ENCODE assay signal across 18 mouse cellular contexts in genomic region chr11:102039487-102040137, GRCm38 (mm10). TPM values are rescaled to one million over a fixed set of nuclear protein-coding genes. Genes with fewer than 3 reads are reported as not detected.
DNase-seq lines count a peak whose midpoint lies in the region; ATAC-seq lines count a peak whose summit lies in the region.
"Had no signal": no experiment of that assay in that cellular context is flagged by ENCODE, and none has a peak within 500 bp of the region (broad histone marks: within the 10 kb centered on the region; RNA-seq: fewer than 3 reads in every experiment).

No protein-coding gene starts in this region.

- H3K9ac ChIP-seq in hindbrain, embryonic 12.5 days = no peak overlapping the region
- H3K9ac ChIP-seq in hindbrain, embryonic 13.5 days = no peak overlapping the region
- H3K9ac ChIP-seq in liver, embryonic 16.5 days (ENCODE audit: low read depth, low read length) = no peak overlapping the region
- H3K9ac ChIP-seq in liver, embryonic 11.5 days (ENCODE audit: low read depth, low read length) = no peak overlapping the region
- H3K9ac ChIP-seq in neural tube, embryonic 15.5 days (replicated peaks) = no peak overlapping the region
- H3K9ac ChIP-seq: forebrain, embryonic 12.5 days; limb, embryonic 12.5 days had no signal

- DNase-seq in embryo, embryonic 10.5 days (ENCODE audit: low spot score) = peak; percentile 4
- no peak for DNase-seq in embryo, embryonic 11 days
- no peak for DNase-seq in liver, embryonic 11.5 days (ENCODE audit: low spot score)
- no peak for DNase-seq in left cerebral cortex, adult 18-20 months (ENCODE audit: low spot score in 2 of 2)

- H3K36me3 ChIP-seq in hindbrain, embryonic 12.5 days = no peaks in the 10 kb centered on the region
- H3K36me3 ChIP-seq in hindbrain, embryonic 13.5 days = no peaks in the 10 kb centered on the region
- no peaks in the 10 kb centered on the region for H3K36me3 ChIP-seq in liver, embryonic 16.5 days (ENCODE audit: control insufficient read depth, insufficient read depth)
- no peaks in the 10 kb centered on the region for H3K36me3 ChIP-seq in liver, embryonic 11.5 days (ENCODE audit: control insufficient read depth, insufficient read depth, low read length)
- no peaks in the 10 kb centered on the region for H3K36me3 ChIP-seq in neural tube, embryonic 15.5 days
- H3K36me3 ChIP-seq: forebrain, embryonic 12.5 days; limb, embryonic 12.5 days had no signal

- H3K4me1 ChIP-seq in hindbrain, embryonic 12.5 days = peaks cover 3% of the 10 kb centered on the region; the same call in 1 of the 2 replicates
- H3K4me1 ChIP-seq in hindbrain, embryonic 13.5 days (replicated peaks) = peaks cover 5% of the 10 kb centered on the region; the same call in 1 of the 2 replicates
- H3K4me1 ChIP-seq in liver, embryonic 16.5 days (ENCODE audit: control insufficient read depth, low read depth, low read length) = no peaks in the 10 kb centered on the region; the same call in 1 of the 2 replicates
- no peaks in the 10 kb centered on the region for H3K4me1 ChIP-seq in liver, embryonic 11.5 days (replicated peaks; ENCODE audit: control insufficient read depth, insufficient read depth, low read length)
- H3K4me1 ChIP-seq in neural tube, embryonic 15.5 days = peaks cover 3% of the 10 kb centered on the region; the same call in 1 of the 2 replicates
- H3K4me1 ChIP-seq: forebrain, embryonic 12.5 days; limb, embryonic 12.5 days had no signal

- 0 out of 2 replicates have a peak, but pooled peaks have one; percentile 11 for ATAC-seq in hindbrain, embryonic 12.5 days (ENCODE audit: low FRiP score)
- ATAC-seq in hindbrain, embryonic 13.5 days (ENCODE audit: low FRiP score) = no peak
- peak; percentile 71 for ATAC-seq in liver, embryonic 16.5 days (ENCODE audit: low read depth)
- ATAC-seq in liver, embryonic 11.5 days (replicated peaks; ENCODE audit: low FRiP score) = no peak
- ATAC-seq in neural tube, embryonic 15.5 days (ENCODE audit: low FRiP score) = no peak
- ATAC-seq: inflammation-experienced regulatory T-cells, adult 6 months had no signal

- H3K4me2 ChIP-seq in hindbrain, embryonic 12.5 days (replicated peaks) = no peak overlapping the region
- H3K4me2 ChIP-seq in hindbrain, embryonic 13.5 days = no peak overlapping the region
- no peak overlapping the region for H3K4me2 ChIP-seq in liver, embryonic 16.5 days (ENCODE audit: low read depth, low read length)
- no peak overlapping the region for H3K4me2 ChIP-seq in liver, embryonic 11.5 days
- H3K4me2 ChIP-seq in neural tube, embryonic 15.5 days = peak overlapping the region; percentile 22; the same call in 1 of the 2 replicates
- H3K4me2 ChIP-seq: forebrain, embryonic 12.5 days; limb, embryonic 12.5 days had no signal

- H3K4me3 ChIP-seq in hindbrain, embryonic 12.5 days = no peak overlapping the region
- no peak overlapping the region for H3K4me3 ChIP-seq in hindbrain, embryonic 13.5 days
- H3K4me3 ChIP-seq in liver, embryonic 16.5 days (ENCODE audit: low read depth, low read length) = no peak overlapping the region
- no peak overlapping the region for H3K4me3 ChIP-seq in liver, embryonic 11.5 days (ENCODE audit: low read depth, low read length)
- no peak overlapping the region for H3K4me3 ChIP-seq in neural tube, embryonic 15.5 days (replicated peaks)
- H3K4me3 ChIP-seq: forebrain, embryonic 12.5 days; limb, embryonic 12.5 days; megakaryocyte, embryonic 14.5 days had no signal

- H3K27ac ChIP-seq in hindbrain, embryonic 12.5 days = no peak overlapping the region
- H3K27ac ChIP-seq in hindbrain, embryonic 13.5 days = no peak overlapping the region
- no peak overlapping the region for H3K27ac ChIP-seq in liver, embryonic 16.5 days (ENCODE audit: low read length)
- H3K27ac ChIP-seq in liver, embryonic 11.5 days (ENCODE audit: low read depth, low read length) = no peak overlapping the region
- H3K27ac ChIP-seq in neural tube, embryonic 15.5 days (replicated peaks) = no peak overlapping the region
- H3K27ac ChIP-seq: forebrain, embryonic 12.5 days; limb, embryonic 12.5 days had no signal

- 0 out of 2 replicates have a peak, but pooled peaks cover under 1% of the 10 kb centered on the region for H3K9me3 ChIP-seq in hindbrain, embryonic 12.5 days (replicated peaks)
- H3K9me3 ChIP-seq in hindbrain, embryonic 13.5 days = no peaks in the 10 kb centered on the region
- no peaks in the 10 kb centered on the region for H3K9me3 ChIP-seq in liver, embryonic 16.5 days (replicated peaks; ENCODE audit: control insufficient read depth, low read length)
- H3K9me3 ChIP-seq in liver, embryonic 11.5 days (ENCODE audit: control insufficient read depth, low read length) = no peaks in the 10 kb centered on the region
- H3K9me3 ChIP-seq in neural tube, embryonic 15.5 days (replicated peaks) = no peaks in the 10 kb centered on the region

- WGBS in hindbrain, embryonic 12.5 days = 58% methylated on average over 13 of the region's 13 CpGs
- 50% methylated on average over 13 of the region's 13 CpGs for WGBS in hindbrain, embryonic 13.5 days
- 59% methylated on average over 13 of the region's 13 CpGs for WGBS in liver, embryonic 16.5 days (ENCODE audit: insufficient replicate concordance)
- WGBS in liver, embryonic 11.5 days = 69% methylated on average over 13 of the region's 13 CpGs
- WGBS in neural tube, embryonic 15.5 days = 48% methylated on average over 13 of the region's 13 CpGs

- H3K27me3 ChIP-seq in hindbrain, embryonic 12.5 days = no peaks in the 10 kb centered on the region
- 0 out of 2 replicates have a peak, but pooled peaks cover 4% of the 10 kb centered on the region for H3K27me3 ChIP-seq in hindbrain, embryonic 13.5 days
- no peaks in the 10 kb centered on the region for H3K27me3 ChIP-seq in liver, embryonic 16.5 days (ENCODE audit: control insufficient read depth, insufficient read depth, low read depth, low read length)
- no peaks in the 10 kb centered on the region for H3K27me3 ChIP-seq in liver, embryonic 11.5 days (replicated peaks; ENCODE audit: control insufficient read depth, insufficient read depth, low read length)
- H3K27me3 ChIP-seq in neural tube, embryonic 15.5 days (replicated peaks) = no peaks in the 10 kb centered on the region; the same call in 1 of the 2 replicates
- H3K27me3 ChIP-seq: limb, embryonic 12.5 days had no signal

RNA-seq across cellular contexts. Expression of gene Cd300lg, which starts 1.7 kb away (rescaled TPM):
- polyA plus RNA-seq in hindbrain, embryonic 12.5 days (2016; fragmentation: Nextera tagmentation; extraction: Ambion mirVana) = 0.12 and 0.43 TPM in 2 replicates
- 0.38 and 0.53 TPM in 2 replicates for polyA plus RNA-seq in hindbrain, embryonic 13.5 days (2015; fragmentation: Nextera tagmentation; extraction: Ambion mirVana)
- 0.68 and 0.87 TPM in 2 replicates for polyA plus RNA-seq in liver, embryonic 16.5 days (2015; fragmentation: Nextera tagmentation; extraction: Ambion mirVana)
- 0.27 and 0.66 TPM in 2 replicates for polyA plus RNA-seq in liver, embryonic 11.5 days (2014; fragmentation: Nextera tagmentation; extraction: Ambion mirVana)
- 0.64 and 0.88 TPM in 2 replicates for polyA plus RNA-seq in neural tube, embryonic 15.5 days (2015; fragmentation: Nextera tagmentation; extraction: Ambion mirVana)
- under 1 TPM in 1 of 2 experiments, not detected in 1; 0.19 TPM for total RNA-seq in left cerebral cortex, adult 18-20 months (2021)
- total RNA-seq: ES-E14 had no signal

RNA-seq across cellular contexts. Expression of gene Mpp3, which starts 11.4 kb away (rescaled TPM):
- 35.6 and 36.2 TPM in 2 replicates for polyA plus RNA-seq in hindbrain, embryonic 12.5 days (2016; fragmentation: Nextera tagmentation; extraction: Ambion mirVana)
- polyA plus RNA-seq in hindbrain, embryonic 13.5 days (2015; fragmentation: Nextera tagmentation; extraction: Ambion mirVana) = 43.5 and 45.9 TPM in 2 replicates
- 0.28 and 0.76 TPM in 2 replicates for polyA plus RNA-seq in liver, embryonic 16.5 days (2015; fragmentation: Nextera tagmentation; extraction: Ambion mirVana)
- 2.6 and 3.2 TPM in 2 replicates for polyA plus RNA-seq in liver, embryonic 11.5 days (2014; fragmentation: Nextera tagmentation; extraction: Ambion mirVana)
- polyA plus RNA-seq in neural tube, embryonic 15.5 days (2015; fragmentation: Nextera tagmentation; extraction: Ambion mirVana) = 49.6 and 56.6 TPM in 2 replicates
- total RNA-seq in left cerebral cortex, adult 18-20 months (2021) = 10 to 100 TPM; 77.6 to 89.6 TPM

RNA-seq across cellular contexts. Expression of gene Mpp2, which starts 48.7 kb away (rescaled TPM):
- 22.0 and 24.1 TPM in 2 replicates for polyA plus RNA-seq in hindbrain, embryonic 12.5 days (2016; fragmentation: Nextera tagmentation; extraction: Ambion mirVana)
- 24.1 and 24.9 TPM in 2 replicates for polyA plus RNA-seq in hindbrain, embryonic 13.5 days (2015; fragmentation: Nextera tagmentation; extraction: Ambion mirVana)
- 9.2 and 11.1 TPM in 2 replicates for polyA plus RNA-seq in liver, embryonic 16.5 days (2015; fragmentation: Nextera tagmentation; extraction: Ambion mirVana)
- polyA plus RNA-seq in liver, embryonic 11.5 days (2014; fragmentation: Nextera tagmentation; extraction: Ambion mirVana) = 12.1 and 12.8 TPM in 2 replicates
- polyA plus RNA-seq in neural tube, embryonic 15.5 days (2015; fragmentation: Nextera tagmentation; extraction: Ambion mirVana) = 30.4 and 31.8 TPM in 2 replicates
- total RNA-seq in left cerebral cortex, adult 18-20 months (2021) = 100 to 1,000 TPM; 128 to 158 TPM

RNA-seq across cellular contexts. Expression of gene Dusp3, which starts 52.8 kb away (rescaled TPM):
- 11.4 and 12.9 TPM in 2 replicates for polyA plus RNA-seq in hindbrain, embryonic 12.5 days (2016; fragmentation: Nextera tagmentation; extraction: Ambion mirVana)
- polyA plus RNA-seq in hindbrain, embryonic 13.5 days (2015; fragmentation: Nextera tagmentation; extraction: Ambion mirVana) = 15.4 and 16.0 TPM in 2 replicates
- polyA plus RNA-seq in liver, embryonic 16.5 days (2015; fragmentation: Nextera tagmentation; extraction: Ambion mirVana) = 8.1 and 8.9 TPM in 2 replicates
- 20.5 and 21.2 TPM in 2 replicates for polyA plus RNA-seq in liver, embryonic 11.5 days (2014; fragmentation: Nextera tagmentation; extraction: Ambion mirVana)
- 26.4 and 28.9 TPM in 2 replicates for polyA plus RNA-seq in neural tube, embryonic 15.5 days (2015; fragmentation: Nextera tagmentation; extraction: Ambion mirVana)
- 100 to 1,000 TPM; 195 to 205 TPM for total RNA-seq in left cerebral cortex, adult 18-20 months (2021)

RNA-seq across cellular contexts. Expression of gene Cfap97d1, which starts 55.5 kb away (rescaled TPM):
- not detected in 2 replicates for polyA plus RNA-seq in hindbrain, embryonic 12.5 days (2016; fragmentation: Nextera tagmentation; extraction: Ambion mirVana)
- polyA plus RNA-seq in hindbrain, embryonic 13.5 days (2015; fragmentation: Nextera tagmentation; extraction: Ambion mirVana) = not detected in 2 replicates
- polyA plus RNA-seq in liver, embryonic 16.5 days (2015; fragmentation: Nextera tagmentation; extraction: Ambion mirVana) = not detected in 2 replicates
- polyA plus RNA-seq in liver, embryonic 11.5 days (2014; fragmentation: Nextera tagmentation; extraction: Ambion mirVana) = not detected in 2 replicates
- not detected in 2 replicates for polyA plus RNA-seq in neural tube, embryonic 15.5 days (2015; fragmentation: Nextera tagmentation; extraction: Ambion mirVana)
- total RNA-seq in left cerebral cortex, adult 18-20 months (2021) = not detected
- total RNA-seq: ES-E14; gastrocnemius, postnatal 36 days; layer of hippocampus, postnatal 14 days had no signal
- polyA plus RNA-seq: embryonic facial prominence, embryonic 11.5 days; forebrain, embryonic 12.5 days; inflammation-experienced regulatory T-cells, adult 6 months; limb, embryonic 12.5 days; spleen, adult 2 months; thymus, postnatal 0 days had no signal

Comparison
In these comparisons a context has a peak if more than half of its experiments do, and no peak if none do; other contexts are left out.
1. ATAC-seq: peak in hindbrain, embryonic 12.5 days (single experiment) and liver, embryonic 16.5 days (single experiment); none in hindbrain, embryonic 13.5 days (single experiment), liver, embryonic 11.5 days (single experiment) and neural tube, embryonic 15.5 days (single experiment).